Mouse (Mus musculus) E14TG2a.4 (cell line): Measurements from ENCODE around the gene Rnf212.

Source experiments
- CTCF ChIP-seq: conservative IDR thresholded peaks from 2 replicates; pipeline ENCODE4 v1.5.1; 2014; ENCODE audit warnings: low read length
- POU5F1 ChIP-seq: IDR thresholded peaks from 2 replicates; pipeline ENCODE4 v1.6.1; 2014; ENCODE audit warnings: low read length, borderline replicate concordance

DNA sequence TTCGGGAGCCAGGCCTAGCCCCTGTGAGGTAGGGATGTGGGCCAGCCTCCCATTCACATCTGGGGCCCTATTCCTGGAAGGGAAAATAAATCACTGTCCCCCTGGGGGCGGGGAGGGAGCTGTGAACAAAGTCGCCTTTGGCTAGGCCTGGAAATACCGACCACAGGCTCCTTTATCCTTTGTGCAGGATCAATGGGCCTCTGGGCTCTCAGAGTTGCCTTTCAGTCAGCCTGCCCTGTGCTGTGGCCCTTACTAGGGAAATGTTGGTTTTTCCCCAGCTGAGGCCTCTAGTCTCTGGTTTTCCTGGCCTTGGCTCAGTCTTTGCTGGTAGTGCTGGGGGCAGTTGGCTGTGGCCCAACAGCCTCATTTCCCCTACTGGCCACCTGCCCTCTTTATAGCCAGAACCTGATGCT lies 77.4 kb downstream of the Rnf212 start:
- no peak for TF ChIP-seq CTCF
- no peak for TF ChIP-seq POU5F1
